Mouse (Mus musculus): ENCODE data around the gene Wars2.

- TF ChIP-seq CTCF (conservative IDR thresholded peaks at IDR 0.05; ENCODE audit: low read length) (no peak), NANOG (IDR thresholded peaks at IDR 0.05; ENCODE audit: borderline replicate concordance, low read length) (no peak), POU5F1 (IDR thresholded peaks at IDR 0.05; ENCODE audit: borderline replicate concordance, low read length) (no peak)
Observed at GRCm38 (mm10) chr3:99249906-99250305, 109.0 kb downstream of the Wars2 start.

Data from E14TG2a.4 (cell line).